Mouse (Mus musculus): ENCODE results near the gene Gm42715. TPM values are rescaled to one million over a fixed set of nuclear protein-coding genes. Genes with fewer than 3 reads are reported as not detected.

Gm42715 gene
- 11.3 and 13.3 TPM in 2 replicates for polyA plus RNA-seq (2012; rRNA removed)

GRCm38 (mm10) chr7:127519284-127519683, at the start of gene Gm42715:
Gm42715 (plus strand) TSS chr7:127519584.
- TF ChIP-seq POLR2A (IDR thresholded peaks at IDR 0.05; ENCODE audit: extremely low read depth, insufficient read depth, low read length), result no peak
- no peak for TF ChIP-seq CTCF (IDR thresholded peaks at IDR 0.05; ENCODE audit: extremely low read depth, insufficient read depth, low read length)
- no peaks in the 10 kb centered on the region for H3K4me1 ChIP-seq (ENCODE audit: control insufficient read depth, insufficient read depth, low read length)
- H3K4me3 ChIP-seq (ENCODE audit: insufficient read depth, low read length), result no peak within 1 kb of the TSS
- no peak within 1 kb of the TSS for H3K27ac ChIP-seq (ENCODE audit: insufficient read depth, low read length)

- TF ChIP-seq CTCF (IDR thresholded peaks at IDR 0.05; ENCODE audit: extremely low read depth, insufficient read depth, low read length) (no peak), POLR2A (IDR thresholded peaks at IDR 0.05; ENCODE audit: extremely low read depth, insufficient read depth, low read length) (no peak)
- Histone ChIP-seq H3K27ac (ENCODE audit: insufficient read depth, low read length) (peak overlapping the region; percentile 20), H3K4me3 (ENCODE audit: insufficient read depth, low read length) (peak overlapping the region; percentile 94), H3K4me1 (ENCODE audit: control insufficient read depth, insufficient read depth, low read length) (no peaks in the 10 kb centered on the region; the same call in 1 of the 2 replicates)
Measured at GRCm38 (mm10) chr7:127470011-127470715, 49.2 kb upstream of the Gm42715 start.

DNA sequence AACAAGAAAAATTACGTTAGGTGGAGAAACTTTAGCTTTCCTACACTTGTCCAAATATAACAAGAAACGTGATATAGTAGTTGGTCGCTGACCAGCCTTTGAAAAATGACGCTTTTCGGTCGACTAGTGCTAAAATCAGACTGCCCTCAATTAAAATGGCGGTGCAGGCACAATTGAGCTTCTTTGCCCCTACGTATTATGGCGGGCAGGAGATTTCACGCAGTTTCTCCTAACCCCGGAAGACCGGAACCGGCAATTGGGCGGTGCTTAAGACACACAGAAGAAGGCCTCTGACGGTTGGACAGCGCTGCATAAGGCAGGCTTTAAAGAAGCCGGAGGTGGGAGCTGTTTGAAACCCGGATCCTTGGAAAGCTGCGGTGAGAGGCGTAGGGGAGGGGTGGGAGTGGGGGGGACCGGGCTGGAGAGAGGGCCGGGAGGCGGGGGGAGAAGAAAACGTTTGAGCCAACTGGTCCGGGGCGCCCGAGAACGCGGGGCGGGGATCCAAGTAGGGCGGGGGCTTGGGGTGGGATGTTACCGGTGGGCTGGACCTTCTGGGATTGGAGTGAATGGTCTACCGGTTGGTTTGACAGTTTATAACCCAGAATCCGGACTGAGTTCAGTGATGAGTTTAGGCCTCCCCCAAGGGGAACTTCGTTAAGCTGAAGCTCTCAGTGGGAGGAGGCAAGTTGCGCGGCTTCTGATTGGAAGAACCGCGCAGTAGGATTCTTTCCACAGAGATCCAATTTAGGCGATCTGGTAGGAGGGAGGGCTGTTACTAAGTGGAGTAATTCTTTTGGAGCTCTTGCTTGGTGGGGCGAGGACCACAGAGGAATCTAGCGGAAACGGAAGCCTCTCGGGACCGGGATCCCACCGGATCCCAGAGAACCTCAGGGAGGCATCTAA, 48.4 kb upstream of the Gm42715 start:
- H3K4me3 ChIP-seq (ENCODE audit: insufficient read depth, low read length), result peak overlapping the region; percentile 94
- TF ChIP-seq POLR2A (IDR thresholded peaks at IDR 0.05; ENCODE audit: extremely low read depth, insufficient read depth, low read length) (peak; percentile 77), CTCF (IDR thresholded peaks at IDR 0.05; ENCODE audit: extremely low read depth, insufficient read depth, low read length) (no peak)
- no peaks in the 10 kb centered on the region; the same call in 1 of the 2 replicates for H3K4me1 ChIP-seq (ENCODE audit: control insufficient read depth, insufficient read depth, low read length)
- peak overlapping the region; percentile 92 for H3K27ac ChIP-seq (ENCODE audit: insufficient read depth, low read length)

DNA sequence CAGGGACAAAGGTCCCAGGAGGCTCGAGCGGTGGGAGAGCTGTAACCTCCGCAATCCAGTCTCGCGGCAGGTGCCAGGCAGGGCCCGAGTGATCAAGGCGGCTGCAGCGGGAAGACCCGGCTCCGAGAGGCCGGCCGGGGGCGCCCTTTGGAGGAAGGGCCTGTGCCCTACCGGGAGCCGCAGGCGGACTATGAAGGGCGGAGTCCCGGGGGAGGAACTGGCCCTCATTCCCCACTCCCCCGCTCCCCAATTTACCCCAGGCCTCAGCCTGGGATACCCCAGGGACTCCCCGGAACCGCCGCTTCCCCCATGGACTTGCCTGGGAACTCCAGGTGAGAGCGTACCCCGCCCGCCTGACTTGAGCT, 47.8 kb upstream of the Gm42715 start:
- Histone ChIP-seq H3K27ac (ENCODE audit: insufficient read depth, low read length) (peak overlapping the region; percentile 92), H3K4me1 (ENCODE audit: control insufficient read depth, insufficient read depth, low read length) (no peaks in the 10 kb centered on the region; the same call in 1 of the 2 replicates), H3K4me3 (ENCODE audit: insufficient read depth, low read length) (peak overlapping the region; percentile 94)
- TF ChIP-seq CTCF (IDR thresholded peaks at IDR 0.05; ENCODE audit: extremely low read depth, insufficient read depth, low read length) (no peak), POLR2A (IDR thresholded peaks at IDR 0.05; ENCODE audit: extremely low read depth, insufficient read depth, low read length) (no peak)

DNA sequence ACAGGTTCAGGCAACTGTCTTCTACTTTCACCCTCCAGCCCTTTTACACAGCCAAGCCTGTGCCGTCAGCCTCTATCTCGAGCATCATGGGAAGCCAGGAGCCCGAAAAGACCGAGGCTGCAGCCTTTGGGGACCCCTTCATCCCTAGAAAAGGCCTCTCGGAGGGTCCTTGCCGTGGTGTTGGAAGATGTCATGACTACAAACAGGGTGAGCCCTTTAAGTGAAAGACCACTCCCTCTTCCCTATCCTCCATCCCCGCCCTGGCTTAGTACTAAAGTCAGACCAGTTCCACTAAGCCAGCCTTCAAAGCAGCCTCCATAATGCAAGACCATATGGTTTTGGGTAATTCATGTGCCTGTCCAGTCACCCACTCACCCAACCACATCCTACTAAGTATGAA, 47.3 kb upstream of the Gm42715 start:
- H3K4me3 ChIP-seq (ENCODE audit: insufficient read depth, low read length), result peak overlapping the region; percentile 94
- H3K4me1 ChIP-seq (ENCODE audit: control insufficient read depth, insufficient read depth, low read length), result no peaks in the 10 kb centered on the region; the same call in 1 of the 2 replicates
- peak overlapping the region; percentile 92 for H3K27ac ChIP-seq (ENCODE audit: insufficient read depth, low read length)
- TF ChIP-seq POLR2A (IDR thresholded peaks at IDR 0.05; ENCODE audit: extremely low read depth, insufficient read depth, low read length) (no peak), CTCF (IDR thresholded peaks at IDR 0.05; ENCODE audit: extremely low read depth, insufficient read depth, low read length) (no peak)

DNA sequence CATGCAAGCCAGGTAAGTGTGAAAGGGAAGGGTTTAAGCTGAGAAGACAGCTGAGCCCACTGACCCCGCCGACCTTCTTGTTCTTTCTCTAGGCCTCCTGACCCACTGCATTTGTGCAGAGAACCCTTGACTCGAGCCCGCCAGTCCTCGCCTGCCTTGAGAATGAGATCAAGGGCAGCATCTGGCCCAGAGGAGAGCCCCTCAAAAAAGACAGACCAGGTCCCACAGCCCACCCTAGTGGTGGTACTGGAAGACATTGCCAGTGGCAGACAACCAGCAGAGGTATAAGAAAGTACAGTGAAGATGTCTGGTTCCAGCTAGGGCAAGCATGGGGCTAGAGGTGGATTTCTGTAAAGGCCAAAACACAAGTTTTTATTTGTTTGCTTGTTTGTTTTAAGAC, 45.7 kb upstream of the Gm42715 start:
- no peak overlapping the region for H3K4me3 ChIP-seq (ENCODE audit: insufficient read depth, low read length)
- TF ChIP-seq CTCF (IDR thresholded peaks at IDR 0.05; ENCODE audit: extremely low read depth, insufficient read depth, low read length) (no peak), POLR2A (IDR thresholded peaks at IDR 0.05; ENCODE audit: extremely low read depth, insufficient read depth, low read length) (no peak)
- H3K4me1 ChIP-seq (ENCODE audit: control insufficient read depth, insufficient read depth, low read length), result peaks cover 1% of the 10 kb centered on the region; the same call in 1 of the 2 replicates
- no peak overlapping the region for H3K27ac ChIP-seq (ENCODE audit: insufficient read depth, low read length)

- no peak for TF ChIP-seq POLR2A (IDR thresholded peaks at IDR 0.05; ENCODE audit: extremely low read depth, insufficient read depth, low read length)
- no peak for TF ChIP-seq CTCF (IDR thresholded peaks at IDR 0.05; ENCODE audit: extremely low read depth, insufficient read depth, low read length)
- H3K4me1 ChIP-seq (ENCODE audit: control insufficient read depth, insufficient read depth, low read length), result peaks cover 1% of the 10 kb centered on the region; the same call in 1 of the 2 replicates
- no peak overlapping the region for H3K27ac ChIP-seq (ENCODE audit: insufficient read depth, low read length)
- H3K4me3 ChIP-seq (ENCODE audit: insufficient read depth, low read length), result no peak overlapping the region
Measured at GRCm38 (mm10) chr7:127474378-127475070, 44.9 kb upstream of the Gm42715 start.

DNA sequence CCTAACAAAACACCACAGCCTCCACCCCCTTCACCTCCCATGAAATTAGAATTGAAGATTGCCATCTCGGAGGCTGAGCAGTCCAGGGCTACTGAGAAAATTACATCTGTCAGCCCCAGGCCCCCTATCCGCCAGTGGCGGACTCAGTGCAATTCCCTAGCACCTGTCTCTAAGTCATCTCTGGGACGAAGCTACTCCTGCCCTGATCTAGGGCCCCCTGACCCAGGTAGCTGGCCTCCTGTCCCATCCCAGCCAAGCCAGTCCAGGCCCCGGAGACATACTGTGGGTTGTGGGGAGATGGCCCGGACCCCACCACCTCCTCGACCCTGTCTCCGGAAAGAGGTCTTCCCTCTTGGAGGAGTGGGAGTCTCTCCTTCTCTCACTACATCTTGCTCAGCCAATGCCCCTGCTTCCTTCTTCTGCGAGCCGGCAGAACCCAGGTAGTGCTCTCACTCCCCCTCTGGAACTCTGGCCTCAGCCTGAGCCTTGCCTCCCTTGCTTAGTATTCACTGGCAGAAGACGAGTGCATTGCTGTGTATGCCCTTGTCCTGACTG, 44.1 kb upstream of the Gm42715 start:
- H3K4me3 ChIP-seq (ENCODE audit: insufficient read depth, low read length), result no peak overlapping the region
- TF ChIP-seq CTCF (IDR thresholded peaks at IDR 0.05; ENCODE audit: extremely low read depth, insufficient read depth, low read length), result no peak
- TF ChIP-seq POLR2A (IDR thresholded peaks at IDR 0.05; ENCODE audit: extremely low read depth, insufficient read depth, low read length), result no peak
- H3K4me1 ChIP-seq (ENCODE audit: control insufficient read depth, insufficient read depth, low read length), result peaks cover 1% of the 10 kb centered on the region; the same call in 1 of the 2 replicates
- no peak overlapping the region for H3K27ac ChIP-seq (ENCODE audit: insufficient read depth, low read length)

DNA sequence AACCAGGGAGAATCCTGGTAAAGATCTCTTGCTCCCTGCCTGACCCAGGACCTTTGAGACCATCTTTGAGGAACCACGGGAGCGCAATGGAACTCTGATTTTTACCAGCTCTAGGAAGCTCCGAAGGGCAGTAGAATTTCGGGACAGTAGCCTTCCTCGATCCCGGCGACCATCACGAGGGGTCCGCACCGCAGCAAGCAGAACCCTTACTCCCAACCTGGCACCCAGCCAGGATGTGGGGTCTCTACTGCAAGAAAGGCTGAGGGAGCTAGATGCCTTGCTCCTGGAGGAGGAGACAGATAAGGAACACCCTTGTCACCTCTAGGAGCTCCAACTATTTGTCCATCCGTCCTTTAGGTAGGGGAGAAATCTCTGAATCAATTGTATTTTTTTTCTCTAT, 43.0 kb upstream of the Gm42715 start:
- Histone ChIP-seq H3K4me1 (ENCODE audit: control insufficient read depth, insufficient read depth, low read length) (peaks cover 3% of the 10 kb centered on the region; the same call in 1 of the 2 replicates), H3K27ac (ENCODE audit: insufficient read depth, low read length) (no peak overlapping the region)
- TF ChIP-seq POLR2A (IDR thresholded peaks at IDR 0.05; ENCODE audit: extremely low read depth, insufficient read depth, low read length) (no peak), CTCF (IDR thresholded peaks at IDR 0.05; ENCODE audit: extremely low read depth, insufficient read depth, low read length) (no peak)

More for the DNA sequence above, 43.0 kb upstream of the Gm42715 start:
- H3K4me3 ChIP-seq (ENCODE audit: insufficient read depth, low read length), result no peak overlapping the region

Data from cortical plate, adult 2 months (tissue).